Mouse (Mus musculus): ENCODE data around the gene Olfr370.

Olfr370 gene

GRCm38 (mm10) chr8:83575561-83576515, 40.3 kb downstream of the Olfr370 start:
- DNase-seq (ENCODE audit: extremely low read depth, insufficient read length, low spot score): no peak

- no peak for DNase-seq (ENCODE audit: extremely low read depth, insufficient read length, low spot score)
Measured at GRCm38 (mm10) chr8:83576516-83576895, 40.9 kb downstream of the Olfr370 start.

DNA sequence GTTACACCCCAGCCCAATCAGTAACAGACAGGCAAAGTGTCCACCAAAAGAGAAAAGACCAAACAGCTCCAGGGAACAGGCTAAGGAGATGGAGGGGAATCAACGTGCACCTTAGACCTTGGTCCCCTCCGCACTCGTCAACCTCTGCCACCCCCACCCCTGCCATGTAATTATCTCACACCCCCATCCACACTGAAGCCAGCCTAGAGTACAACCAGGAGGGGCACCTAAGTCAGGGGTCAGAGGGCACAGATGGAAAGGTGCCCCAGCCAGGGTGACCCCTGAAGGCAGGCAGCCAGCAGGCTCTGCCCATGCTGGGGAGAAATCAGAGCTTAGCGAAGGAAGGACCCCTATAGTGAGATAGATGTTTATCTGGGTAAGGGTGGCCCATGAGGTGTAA, 41.3 kb downstream of the Olfr370 start:
- no peak for DNase-seq (ENCODE audit: extremely low read depth, insufficient read length, low spot score)

DNA sequence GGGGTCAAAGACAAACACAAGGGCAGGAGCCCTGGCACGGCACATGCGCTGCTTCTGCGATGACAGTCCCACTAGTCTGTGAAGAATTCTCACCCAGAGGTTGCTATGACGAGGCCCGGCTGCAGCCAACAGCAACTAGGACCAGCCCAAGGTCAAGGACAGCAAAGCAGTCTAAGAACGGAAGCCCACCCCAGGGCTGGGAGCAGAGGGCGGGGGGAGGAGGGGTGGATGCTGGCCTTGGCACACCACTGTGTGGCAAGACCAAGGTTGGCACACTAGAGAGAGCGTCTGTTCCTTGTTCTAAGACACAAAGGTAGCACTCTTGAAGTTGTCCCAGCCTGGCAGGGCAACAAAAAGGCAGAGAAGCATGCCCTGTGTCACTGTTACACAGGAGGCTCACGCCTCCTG, 41.8 kb downstream of the Olfr370 start:
- DNase-seq (ENCODE audit: extremely low read depth, insufficient read length, low spot score): no peak

GRCm38 (mm10) chr8:83578131-83579055, 42.8 kb downstream of the Olfr370 start:
- no peak for DNase-seq (ENCODE audit: extremely low read depth, insufficient read length, low spot score)

DNA sequence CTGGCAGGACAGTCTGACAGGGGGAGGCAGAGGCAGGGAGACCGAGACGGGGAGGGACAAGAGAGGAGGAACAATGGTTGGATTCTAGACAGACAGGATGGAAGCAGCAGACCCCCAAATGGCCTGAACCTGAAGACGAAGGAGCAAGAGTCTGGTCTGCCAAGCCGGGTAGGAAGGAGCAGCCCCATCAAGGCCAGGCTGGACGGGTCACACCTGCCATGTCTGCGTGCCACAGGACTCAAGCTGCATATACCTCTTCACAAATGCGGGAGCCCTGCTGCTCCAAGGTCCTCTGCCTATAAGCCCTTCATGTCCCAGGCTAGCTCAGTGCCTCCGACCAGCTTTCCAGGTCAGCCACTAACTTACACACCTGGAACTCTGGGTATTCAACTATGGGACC, 44.1 kb downstream of the Olfr370 start:
- no peak for DNase-seq (ENCODE audit: extremely low read depth, insufficient read length, low spot score)

- DNase-seq (ENCODE audit: extremely low read depth, insufficient read length, low spot score): no peak
Measured at GRCm38 (mm10) chr8:83580826-83581225, 45.2 kb downstream of the Olfr370 start.

- no peak for DNase-seq (ENCODE audit: extremely low read depth, insufficient read length, low spot score)
Measured at GRCm38 (mm10) chr8:83582226-83582625, 46.6 kb downstream of the Olfr370 start.

DNA sequence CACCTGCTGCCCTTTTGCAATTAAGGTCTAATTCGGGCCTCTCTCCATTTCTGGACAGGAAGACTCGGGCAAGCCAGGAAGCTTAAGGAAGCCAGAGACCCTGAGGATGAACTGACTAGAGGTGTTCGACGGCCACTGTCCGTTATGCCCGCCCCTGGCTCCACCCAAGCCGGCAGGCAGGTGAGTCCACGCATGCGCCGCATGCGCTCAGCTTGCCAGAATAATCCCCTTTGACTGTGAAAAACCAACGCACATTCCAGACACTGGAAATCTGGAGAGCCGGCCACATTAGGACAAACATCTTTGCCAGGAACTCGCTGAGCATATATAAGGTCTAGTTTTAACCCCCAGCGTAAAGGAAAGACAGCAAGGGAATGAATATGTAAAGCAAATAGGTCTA, 47.7 kb downstream of the Olfr370 start:
- no peak for DNase-seq (ENCODE audit: extremely low read depth, insufficient read length, low spot score)

DNA sequence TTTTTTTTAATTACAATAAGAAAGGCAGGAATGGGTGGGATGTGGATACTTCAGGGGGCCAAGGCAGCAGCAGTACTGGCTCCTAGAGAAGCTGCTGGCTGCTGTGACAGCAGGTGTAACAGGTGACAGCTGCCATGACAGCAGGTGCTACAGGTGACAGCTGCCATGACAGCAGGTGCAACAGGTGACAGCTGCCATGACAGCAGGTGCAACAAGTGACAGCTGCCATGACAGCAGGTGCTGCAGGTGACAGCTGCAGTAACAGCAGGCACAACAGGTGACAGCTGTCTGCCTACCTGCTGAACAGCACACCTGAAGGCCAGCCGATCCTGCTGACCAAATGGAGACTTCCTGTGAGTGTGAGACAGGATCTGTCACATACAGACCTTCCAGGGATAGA, 49.2 kb downstream of the Olfr370 start:
- no peak for DNase-seq (ENCODE audit: extremely low read depth, insufficient read length, low spot score)

DNA sequence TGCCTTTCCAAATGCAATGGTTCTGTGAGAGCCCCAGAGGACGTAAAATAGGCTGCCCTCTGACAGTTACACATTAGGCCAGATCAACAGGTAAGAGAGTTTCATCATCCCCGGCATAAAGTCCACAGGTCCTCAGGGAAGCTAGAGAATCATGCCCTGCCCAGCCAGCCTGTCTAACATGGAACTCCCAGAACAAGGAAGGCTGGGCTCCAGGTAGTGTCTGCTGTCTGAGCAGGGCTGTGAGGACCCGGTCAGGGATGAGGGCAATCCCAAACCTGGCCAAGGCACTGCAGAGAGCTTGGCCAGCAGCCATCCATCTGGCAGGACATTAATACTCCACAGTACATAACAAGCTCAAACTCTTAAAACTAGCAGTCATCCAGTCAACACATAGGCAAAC, 49.8 kb downstream of the Olfr370 start:
- DNase-seq (ENCODE audit: extremely low read depth, insufficient read length, low spot score): no peak

DNA sequence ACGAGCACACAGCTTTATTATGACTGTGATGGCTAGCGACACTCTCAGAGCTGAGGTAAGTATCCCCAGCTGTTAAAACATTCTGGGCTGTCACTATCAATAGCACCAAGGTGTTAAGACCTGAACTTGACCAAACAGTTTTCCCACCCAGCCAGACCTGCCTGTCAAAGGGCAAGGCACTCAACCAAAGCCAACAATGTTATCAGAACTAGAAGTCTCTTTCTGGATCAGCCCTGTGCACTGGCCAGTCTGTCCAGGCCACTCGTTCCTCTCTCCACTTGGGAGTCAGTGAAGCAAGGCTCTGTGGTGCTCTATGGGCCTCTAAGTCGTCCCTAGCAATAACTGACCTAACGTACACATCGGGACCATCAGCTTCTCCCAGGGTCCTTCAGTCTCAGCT, 52.1 kb downstream of the Olfr370 start:
- no peak for DNase-seq (ENCODE audit: extremely low read depth, insufficient read length, low spot score)

- DNase-seq (ENCODE audit: extremely low read depth, insufficient read length, low spot score): no peak
Measured at GRCm38 (mm10) chr8:83588886-83589285, 53.3 kb downstream of the Olfr370 start.

DNA sequence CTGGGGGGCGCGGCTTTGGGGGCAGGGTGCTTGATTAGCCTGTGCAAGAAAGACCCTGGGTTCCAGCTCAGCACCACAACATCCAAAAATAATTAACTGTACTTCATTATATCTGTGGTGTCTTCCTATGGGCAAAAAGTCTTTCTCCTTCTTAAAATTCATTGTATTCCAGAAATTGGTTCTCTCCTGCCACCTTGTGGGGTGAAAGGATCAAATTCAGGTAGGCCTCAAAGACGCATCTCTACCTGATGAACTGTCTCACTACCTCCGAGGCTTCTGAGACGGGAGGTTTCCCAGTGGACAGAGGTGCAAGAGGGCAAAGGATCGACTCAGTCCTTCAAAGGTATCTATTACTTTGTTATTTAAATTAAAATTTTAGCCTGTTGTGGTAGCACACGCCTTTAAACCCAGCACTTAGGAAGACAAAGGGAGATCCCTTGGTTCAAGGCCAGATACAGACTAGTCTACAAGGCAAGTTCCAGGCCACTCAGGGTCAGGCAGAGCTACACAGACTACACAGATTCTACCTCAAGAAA, 55.0 kb downstream of the Olfr370 start:
- DNase-seq (ENCODE audit: extremely low read depth, insufficient read length, low spot score): no peak

DNA sequence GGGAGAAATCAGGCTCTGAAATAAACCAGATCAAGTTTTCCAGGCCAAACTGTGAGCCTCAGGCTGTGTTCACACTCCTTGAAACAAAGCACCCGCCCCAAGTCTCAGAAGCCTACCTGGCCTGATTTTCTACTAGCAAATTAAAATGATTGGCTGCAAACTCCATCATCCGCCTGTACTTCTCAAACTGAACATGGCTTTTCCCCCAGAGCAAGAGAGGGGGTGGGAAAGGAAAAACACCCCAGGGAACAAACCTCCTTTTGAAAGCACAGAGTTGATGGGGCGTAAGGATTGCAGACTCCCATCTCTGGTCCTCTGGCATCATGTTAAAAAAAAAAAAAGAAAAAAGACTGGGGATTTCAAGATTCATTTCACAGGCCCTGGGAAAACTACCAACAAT, 57.1 kb downstream of the Olfr370 start:
- DNase-seq (ENCODE audit: extremely low read depth, insufficient read length, low spot score): no peak

DNA sequence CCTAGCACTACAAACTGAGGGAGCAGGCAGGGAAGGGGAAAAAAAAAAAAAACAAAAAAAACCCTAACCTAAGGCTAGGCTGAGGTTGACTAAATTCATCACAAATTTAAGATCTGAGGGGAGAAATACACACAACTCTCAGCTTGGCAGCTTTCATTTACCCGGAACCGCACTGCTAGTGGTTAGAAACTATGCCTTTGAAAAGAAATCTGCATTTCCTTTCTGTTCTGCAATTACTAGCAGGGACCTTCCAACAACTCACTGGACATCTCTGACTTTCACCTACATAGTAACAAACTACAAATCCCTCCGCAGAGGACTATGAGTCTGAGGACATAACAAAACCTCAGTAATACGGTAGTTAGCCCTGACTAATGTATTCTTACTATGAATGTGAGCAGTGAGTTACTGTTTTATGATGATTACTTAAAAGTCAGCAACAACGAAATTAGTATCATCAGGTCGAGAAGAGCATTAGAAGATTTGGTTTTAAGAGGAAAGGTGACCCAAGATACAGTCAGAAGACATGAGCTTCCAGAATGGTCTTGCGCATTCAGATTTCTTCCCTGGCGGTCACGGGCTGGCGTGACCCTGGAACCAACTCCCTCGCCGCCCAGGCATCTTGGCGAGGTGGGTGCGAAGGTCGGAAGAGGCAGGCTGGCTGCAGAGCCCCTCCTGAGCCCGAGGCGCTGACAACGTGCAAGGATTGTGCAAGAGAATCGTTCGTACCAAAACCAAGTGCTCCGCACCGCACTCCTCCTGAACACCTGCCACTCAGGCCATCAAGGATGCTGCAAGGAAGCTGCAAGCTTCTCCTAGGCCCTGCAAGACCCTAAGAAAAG, 58.0 kb downstream of the Olfr370 start:
- no peak for DNase-seq (ENCODE audit: extremely low read depth, insufficient read length, low spot score)

GRCm38 (mm10) chr8:83594167-83595049, 58.8 kb downstream of the Olfr370 start:
- DNase-seq (ENCODE audit: extremely low read depth, insufficient read length, low spot score): peak; percentile 96
